In the genomic region with DNA sequence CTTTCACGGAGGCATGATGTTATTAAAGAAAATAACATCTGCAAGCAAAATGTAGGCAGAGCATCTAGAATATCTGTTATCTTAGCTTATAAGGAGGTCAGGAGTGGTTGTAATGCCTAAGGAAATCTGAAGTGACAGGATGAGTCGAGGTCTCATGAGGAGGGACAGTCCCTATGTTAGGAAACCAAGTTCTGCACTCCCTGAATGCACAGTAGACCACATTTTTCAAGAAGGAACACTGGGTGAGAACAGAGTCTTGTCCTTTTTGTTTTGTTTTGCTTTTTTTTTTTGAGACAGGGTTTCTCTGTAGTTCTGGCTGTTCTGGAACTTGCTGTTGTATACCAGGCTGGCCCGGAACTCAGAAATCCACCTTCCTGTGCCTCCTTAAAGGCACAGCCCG, we compare ENCODE assay signal across 8 mouse cellular contexts. TPM values are rescaled to one million over a fixed set of nuclear protein-coding genes. Genes with fewer than 3 reads are reported as not detected.
A peak's percentile ranks its signal among the peaks of the same experiment; 100 is the strongest.
DNase-seq lines count a peak whose midpoint lies in the region; ATAC-seq and TF ChIP-seq lines count a peak whose summit lies in the region.

No protein-coding gene starts in this region.

- H3K27me3 ChIP-seq in cerebellum, adult 2 months (ENCODE audit: control insufficient read depth, insufficient read depth, low read length) = no peaks in the 10 kb centered on the region
- H3K27me3 ChIP-seq in forebrain, embryonic 13.5 days = no peaks in the 10 kb centered on the region
- no peaks in the 10 kb centered on the region for H3K27me3 ChIP-seq in liver, embryonic 14.5 days (ENCODE audit: control insufficient read depth, insufficient read depth, low read length)

- DNase-seq in cerebellum, adult 2 months = peak in 1 of 2 experiments; percentile 16
- DNase-seq in 3T3-L1 (ENCODE audit: low read depth, low spot score) = peak; percentile 25
- no peak for DNase-seq in liver, embryonic 14.5 days (ENCODE audit: low read depth in 3 of 3, low spot score in 3 of 3)
- no peak for DNase-seq in thymus, adult 18-20 months
- no peak for DNase-seq in gastrocnemius, adult 18-20 months (ENCODE audit: low spot score)

- no peaks in the 10 kb centered on the region for H3K9me3 ChIP-seq in forebrain, embryonic 13.5 days (replicated peaks)
- H3K9me3 ChIP-seq in liver, embryonic 14.5 days (ENCODE audit: control insufficient read depth, low read length) = no peaks in the 10 kb centered on the region

- H3K9ac ChIP-seq in forebrain, embryonic 13.5 days = peak overlapping the region; percentile 98
- peak overlapping the region; percentile 84 for H3K9ac ChIP-seq in liver, embryonic 14.5 days (replicated peaks)

- TF ChIP-seq EP300 in liver, embryonic 14.5 days (IDR thresholded peaks at IDR 0.05; ENCODE audit: low read depth) = no peak

- peak overlapping the region; percentile 95 for H3K4me2 ChIP-seq in forebrain, embryonic 13.5 days
- H3K4me2 ChIP-seq in liver, embryonic 14.5 days (ENCODE audit: low read depth) = peak overlapping the region; percentile 76

- peak overlapping the region; percentile 99 for H3K4me3 ChIP-seq in cerebellum, adult 2 months (replicated peaks; ENCODE audit: insufficient read depth, low read depth, low read length)
- peak overlapping the region; percentile 91 for H3K4me3 ChIP-seq in forebrain, embryonic 13.5 days
- peak overlapping the region; percentile 82 to 91 for H3K4me3 ChIP-seq in liver, embryonic 14.5 days (ENCODE audit: insufficient read depth in 1 of 2, low read depth in 2 of 2, low read length in 2 of 2)

- 2% methylated on average over 4 of the region's 4 CpGs for WGBS in cerebellum, adult 2 months
- 34% methylated on average over 4 of the region's 4 CpGs for WGBS in forebrain, embryonic 13.5 days
- 24% methylated on average over 4 of the region's 4 CpGs for WGBS in liver, embryonic 14.5 days (ENCODE audit: insufficient replicate concordance)

- 0 out of 2 replicates have a peak, but pooled peaks cover 3% of the 10 kb centered on the region for H3K36me3 ChIP-seq in forebrain, embryonic 13.5 days (ENCODE audit: poor library complexity, severe bottlenecking)
- no peaks in the 10 kb centered on the region for H3K36me3 ChIP-seq in liver, embryonic 14.5 days (replicated peaks; ENCODE audit: control insufficient read depth, insufficient read depth, low read depth)

- no peak for TF ChIP-seq POLR2A in cerebellum, adult 2 months (IDR thresholded peaks at IDR 0.05; ENCODE audit: borderline replicate concordance, insufficient read depth, low read length)

- TF ChIP-seq CTCF in cerebellum, adult 2 months (IDR thresholded peaks at IDR 0.05; ENCODE audit: borderline replicate concordance, insufficient read depth, low read depth, low read length) = no peak
- no peak for TF ChIP-seq CTCF in liver, embryonic 14.5 days (IDR thresholded peaks at IDR 0.05; ENCODE audit: low read depth)

- ATAC-seq in cerebellum, adult (ENCODE audit: insufficient number of reproducible peaks, low FRiP score, low TSS enrichment) = no peak
- ATAC-seq in forebrain, embryonic 13.5 days = no peak
- no peak for ATAC-seq in liver, embryonic 14.5 days (ENCODE audit: insufficient read depth)
- ATAC-seq in frontal cortex, adult (ENCODE audit: low TSS enrichment) = no peak

- H3K27ac ChIP-seq in cerebellum, adult 2 months (ENCODE audit: insufficient read depth, low read length) = no peak overlapping the region
- peak overlapping the region; percentile 96; the same call in 1 of the 2 replicates for H3K27ac ChIP-seq in forebrain, embryonic 13.5 days
- no peak overlapping the region; the same call in 1 of the 2 replicates for H3K27ac ChIP-seq in liver, embryonic 14.5 days

- H3K4me1 ChIP-seq in cerebellum, adult 2 months (ENCODE audit: control insufficient read depth, insufficient read depth, low read length) = no peaks in the 10 kb centered on the region; the same call in none of the 2 replicates
- peaks cover 33% of the 10 kb centered on the region for H3K4me1 ChIP-seq in forebrain, embryonic 13.5 days
- peaks cover 0 to 11% of the 10 kb centered on the region in 2 experiments; a peak in 3 of 4 replicates for H3K4me1 ChIP-seq in liver, embryonic 14.5 days (replicated peaks; ENCODE audit: control insufficient read depth in 2 of 2, insufficient read depth in 2 of 2, low read length in 1 of 2)

RNA-seq across cellular contexts. Expression of gene Zfp148, which starts 1.7 kb away (rescaled TPM):
- 26.9 and 27.5 TPM in 2 replicates for polyA plus RNA-seq in cerebellum, adult 2 months (2012; rRNA removed)
- polyA plus RNA-seq in forebrain, embryonic 13.5 days (2015; fragmentation: Nextera tagmentation; extraction: Ambion mirVana) = 66.6 and 66.7 TPM in 2 replicates
- 2.3 and 3.8 TPM in 2 replicates for polyA plus RNA-seq in liver, embryonic 14.5 days (2012; rRNA removed)
- polyA plus RNA-seq in liver, embryonic 14.5 days (2014; fragmentation: Nextera tagmentation; extraction: Ambion mirVana) = 10.6 and 11.2 TPM in 2 replicates
- 10 to 100 TPM; 23.2 to 27.6 TPM for total RNA-seq in gastrocnemius, adult 18-20 months (2021)
